Mouse (Mus musculus) frontal cortex, postnatal 36 days (tissue): Measurements from ENCODE around the gene Ube2d3.
"Not testable (repeated sequence)": the region's sequence is repeated elsewhere in the genome, so short reads cannot be mapped to it uniquely, and the experiment has no call there.

Experiments used
- DNase-seq, 2 experiments: peaks; one replicate each; pipeline ENCODE4 v3.0.0; 2022; ENCODE audit warnings: low spot score in 2 of 2

Ube2d3 gene

DNA sequence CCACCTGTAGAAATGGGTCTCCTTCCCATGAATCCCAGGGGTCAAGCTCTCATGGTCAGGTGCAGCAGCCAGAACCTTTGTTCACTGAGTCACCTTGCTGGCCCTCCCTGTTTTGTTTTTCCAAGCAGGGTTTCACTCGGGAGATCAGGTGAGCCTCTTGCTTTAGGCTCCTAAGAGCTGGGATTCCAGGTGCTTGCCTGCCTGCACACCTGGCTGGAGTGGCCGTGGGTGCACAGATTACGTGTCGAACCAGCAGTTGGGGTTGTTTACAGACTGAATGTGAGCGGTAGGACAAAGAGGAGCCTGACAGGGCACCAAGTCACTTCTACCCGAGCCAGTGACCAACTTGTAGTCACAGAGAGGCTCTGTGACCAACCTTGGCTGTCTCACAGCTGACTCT, 53.2 kb downstream of the Ube2d3 start:
- DNase-seq: no peak

DNA sequence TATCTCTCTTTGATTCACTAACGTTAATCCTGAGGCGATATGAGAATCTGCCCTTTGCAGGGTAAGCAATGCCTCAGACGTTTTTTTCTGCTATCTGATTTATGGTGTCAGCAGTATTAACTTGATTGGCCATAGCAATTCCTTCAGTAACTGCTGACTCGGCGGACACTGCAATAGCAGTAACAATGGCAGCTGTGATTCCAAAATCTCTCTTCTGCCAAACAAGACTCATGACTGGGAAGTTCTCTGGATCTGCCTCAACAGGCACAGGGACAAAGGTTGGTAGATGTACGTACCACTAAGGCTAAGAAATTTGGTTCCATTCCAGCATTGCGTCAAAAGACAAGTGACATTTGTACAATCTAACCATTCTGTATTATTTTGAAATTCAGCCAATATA, 55.4 kb downstream of the Ube2d3 start:
- not testable (repeated sequence) for DNase-seq

DNA sequence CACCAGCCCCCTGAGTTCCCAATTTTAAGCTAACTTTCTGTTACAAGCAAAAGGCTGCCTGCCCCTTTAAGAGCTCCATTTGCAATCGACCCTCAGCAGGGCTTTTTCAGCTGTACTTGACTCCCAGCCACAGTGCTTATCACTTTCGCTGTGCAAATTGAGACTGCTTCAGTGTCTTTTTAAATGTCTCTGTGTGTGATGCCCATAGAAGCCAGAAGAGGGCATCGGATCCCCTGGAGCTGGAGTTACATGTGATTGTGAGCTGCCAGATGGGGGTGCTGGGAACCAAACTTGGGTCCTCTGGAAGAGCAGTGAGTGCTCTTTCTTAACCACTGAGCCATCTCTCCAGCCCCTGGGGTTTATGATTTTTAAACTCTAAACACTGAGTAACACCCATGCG, 60.0 kb downstream of the Ube2d3 start:
- DNase-seq: not testable (repeated sequence)

DNA sequence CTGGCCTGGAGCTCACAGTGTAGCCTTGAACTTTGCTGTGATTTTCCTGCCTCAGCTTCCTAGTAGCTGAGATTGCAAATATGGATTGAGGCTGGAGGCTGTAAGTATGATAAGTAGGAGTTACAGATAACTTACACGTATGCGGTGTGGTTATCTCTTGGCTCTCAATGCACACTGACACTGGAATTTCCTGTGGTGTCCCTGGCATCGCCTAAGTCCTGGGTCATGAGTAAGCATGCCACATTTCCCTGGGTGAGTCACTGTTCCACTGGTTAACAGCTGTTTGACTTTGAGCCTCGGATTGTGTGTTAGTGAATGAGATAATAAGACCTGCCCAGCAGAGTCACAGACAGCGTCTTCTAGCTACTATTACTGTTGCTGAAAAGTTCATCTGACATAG, 60.9 kb downstream of the Ube2d3 start:
- no peak for DNase-seq

DNA sequence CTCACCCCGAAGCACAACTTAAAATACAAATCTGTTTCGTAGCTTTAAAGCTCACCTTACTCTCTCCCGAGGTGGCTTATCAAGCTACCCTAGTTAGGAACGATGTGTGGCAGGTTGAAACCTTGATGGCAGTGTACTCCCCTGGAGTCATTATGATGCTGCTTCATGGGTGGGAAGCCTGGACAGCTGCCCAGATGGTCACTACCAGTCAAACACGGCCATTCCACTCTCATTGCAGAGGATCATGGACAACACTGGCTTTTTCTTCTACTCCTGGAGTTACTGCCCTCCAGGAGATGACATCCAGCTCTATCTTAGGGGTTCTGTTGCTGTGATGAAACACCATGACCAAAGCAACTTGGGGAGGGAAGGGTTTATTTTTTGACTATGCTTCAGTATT, 65.2 kb downstream of the Ube2d3 start:
- DNase-seq: no peak

DNA sequence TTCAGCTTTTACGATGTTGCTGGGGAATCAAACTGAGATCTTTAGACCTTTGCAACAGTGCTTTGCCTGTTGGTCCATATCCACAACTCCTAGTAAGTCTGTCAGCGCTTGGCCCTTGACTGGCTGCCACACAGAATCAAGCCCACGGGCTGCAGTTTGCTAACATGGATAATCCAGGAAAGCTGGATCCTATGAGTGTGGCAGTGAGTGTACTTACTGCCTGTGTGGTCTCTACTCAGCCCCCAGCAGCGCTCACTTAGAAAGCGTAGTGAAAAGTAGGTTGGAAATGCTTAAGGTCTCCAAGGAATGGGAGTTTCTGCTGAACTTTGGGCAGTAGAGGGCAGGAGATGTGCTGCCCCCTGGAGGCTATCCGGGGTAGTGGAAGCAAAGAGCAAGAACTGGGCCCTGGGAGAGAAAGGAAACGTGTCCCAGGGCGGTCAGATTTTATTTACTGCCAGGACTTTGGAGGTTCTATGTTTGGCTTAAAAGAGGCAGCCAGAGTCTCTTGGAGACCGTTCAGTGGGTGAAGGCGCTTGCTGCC, 67.5 kb downstream of the Ube2d3 start:
- peak; percentile 14 to 28 for DNase-seq

DNA sequence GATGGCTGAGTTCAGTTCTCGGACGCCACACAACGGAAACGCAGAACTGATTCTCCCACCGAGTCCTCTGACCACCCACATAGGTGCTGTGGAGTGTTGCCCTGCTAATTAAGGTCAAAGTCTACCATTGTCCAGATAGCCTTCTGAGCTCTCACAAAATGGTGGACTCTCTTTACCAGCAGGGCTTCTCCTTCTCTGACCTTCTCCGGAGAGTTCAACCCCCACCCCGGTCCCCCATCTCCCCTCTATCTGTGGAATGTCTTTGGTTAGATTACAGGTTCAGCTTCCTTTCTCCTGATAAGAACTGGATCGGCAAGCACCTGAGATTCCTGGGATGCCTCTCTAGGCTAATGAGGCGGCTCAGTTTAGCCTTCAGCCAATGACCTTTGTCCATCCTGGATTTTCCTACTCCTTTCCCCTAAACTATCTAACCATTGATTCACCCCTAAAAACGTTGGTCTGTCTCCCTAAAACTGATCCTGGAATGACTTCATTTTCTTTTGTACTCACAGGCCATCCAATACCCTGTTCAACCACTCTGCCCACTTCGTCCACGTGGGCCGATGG, 68.0 kb downstream of the Ube2d3 start:
- DNase-seq: no peak

DNA sequence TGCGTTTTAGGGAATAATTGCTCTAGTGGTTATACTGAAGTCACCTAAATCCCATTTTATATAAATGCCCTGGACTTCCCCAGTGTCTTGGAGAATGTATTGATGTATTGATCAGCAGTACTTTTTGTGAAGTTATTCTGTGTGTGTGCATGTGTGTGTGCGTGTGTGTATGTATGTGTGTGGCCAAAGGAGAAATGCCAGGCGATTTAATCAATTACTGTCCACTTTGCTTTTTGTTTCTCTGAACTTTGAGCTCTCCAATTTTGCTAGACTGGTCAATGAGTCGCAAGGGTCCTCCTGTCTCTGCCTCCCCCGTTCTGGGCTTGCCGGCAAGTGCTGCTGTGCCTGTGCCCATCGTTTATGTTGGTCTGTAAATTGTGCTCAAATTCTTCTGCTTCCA, 69.6 kb downstream of the Ube2d3 start:
- no peak for DNase-seq

DNA sequence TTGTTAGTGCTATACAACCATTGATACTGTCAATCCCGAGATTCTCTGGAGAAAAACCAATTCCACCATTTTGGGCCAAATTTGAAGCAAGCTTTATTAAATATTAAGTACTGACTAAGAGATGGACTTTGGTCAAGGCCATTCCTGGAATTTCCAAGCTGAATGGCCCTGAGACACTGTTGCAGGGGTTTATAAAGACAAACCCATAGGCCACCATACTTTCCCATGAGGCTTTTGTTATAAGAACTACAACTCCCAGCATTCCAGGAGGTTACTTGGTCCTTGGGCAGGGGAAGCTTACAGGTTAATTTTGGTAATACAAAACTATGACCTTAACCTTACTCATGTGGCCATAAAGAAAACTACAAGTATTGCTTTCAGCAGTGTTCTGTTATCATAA, 70.2 kb downstream of the Ube2d3 start:
- no peak for DNase-seq

DNA sequence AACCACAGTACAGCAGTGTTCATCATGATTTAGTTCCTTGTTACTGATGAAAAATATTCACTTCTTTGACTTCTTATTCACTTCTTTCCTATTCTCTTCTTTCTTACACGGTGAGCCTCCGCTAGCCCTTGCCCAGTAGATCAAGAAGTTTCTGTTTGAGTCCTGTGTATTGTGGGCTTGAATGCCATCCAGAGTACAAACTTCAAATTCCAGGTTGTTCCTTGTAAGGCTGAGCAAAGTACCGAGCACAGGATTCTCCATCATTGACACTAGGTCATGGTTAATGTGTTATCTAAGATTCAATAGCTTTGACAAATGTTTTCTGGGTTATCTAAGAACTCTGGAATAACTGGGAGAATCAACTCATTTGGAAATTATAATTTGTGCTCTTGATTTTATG, 72.4 kb downstream of the Ube2d3 start:
- no peak for DNase-seq

DNA sequence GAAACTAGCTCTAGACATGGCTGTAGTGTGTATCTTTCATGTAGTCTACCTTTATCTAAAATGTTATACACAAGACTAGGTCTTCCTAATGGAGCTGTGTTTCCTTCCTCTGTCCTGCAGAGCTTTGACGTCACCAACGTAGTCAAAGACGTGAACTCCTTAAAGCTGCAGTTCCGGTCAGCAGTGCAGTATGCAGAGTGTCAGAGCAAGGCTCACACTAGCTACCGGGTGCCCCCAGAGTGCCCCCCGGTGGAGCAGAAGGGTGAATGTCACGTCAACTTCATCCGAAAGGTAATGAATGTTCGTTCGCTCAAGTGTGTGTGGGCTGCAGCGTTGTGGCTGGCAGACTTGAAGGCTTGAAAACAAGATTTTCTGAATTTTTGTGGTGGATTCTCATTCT, 73.7 kb downstream of the Ube2d3 start:
- no peak for DNase-seq

DNA sequence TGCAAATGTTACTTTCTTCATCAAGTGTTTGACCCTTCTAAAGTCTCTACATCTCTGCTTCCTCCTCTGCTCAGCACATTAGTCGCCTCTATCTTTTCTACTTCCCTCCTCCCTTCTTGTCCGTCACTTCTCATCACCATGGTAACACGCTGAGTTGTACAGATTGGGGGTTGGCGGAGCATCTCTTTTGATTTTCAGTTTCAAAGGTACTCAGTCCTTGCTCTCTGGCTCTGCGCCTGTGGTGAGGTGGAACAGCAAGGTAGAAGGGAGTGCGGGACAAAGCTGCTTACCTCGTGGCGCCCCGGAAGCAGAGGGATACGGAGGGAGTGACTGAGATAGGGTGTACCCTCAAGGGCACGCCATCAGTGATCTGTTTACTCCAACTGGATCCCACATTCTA, 75.3 kb downstream of the Ube2d3 start:
- no peak for DNase-seq

DNA sequence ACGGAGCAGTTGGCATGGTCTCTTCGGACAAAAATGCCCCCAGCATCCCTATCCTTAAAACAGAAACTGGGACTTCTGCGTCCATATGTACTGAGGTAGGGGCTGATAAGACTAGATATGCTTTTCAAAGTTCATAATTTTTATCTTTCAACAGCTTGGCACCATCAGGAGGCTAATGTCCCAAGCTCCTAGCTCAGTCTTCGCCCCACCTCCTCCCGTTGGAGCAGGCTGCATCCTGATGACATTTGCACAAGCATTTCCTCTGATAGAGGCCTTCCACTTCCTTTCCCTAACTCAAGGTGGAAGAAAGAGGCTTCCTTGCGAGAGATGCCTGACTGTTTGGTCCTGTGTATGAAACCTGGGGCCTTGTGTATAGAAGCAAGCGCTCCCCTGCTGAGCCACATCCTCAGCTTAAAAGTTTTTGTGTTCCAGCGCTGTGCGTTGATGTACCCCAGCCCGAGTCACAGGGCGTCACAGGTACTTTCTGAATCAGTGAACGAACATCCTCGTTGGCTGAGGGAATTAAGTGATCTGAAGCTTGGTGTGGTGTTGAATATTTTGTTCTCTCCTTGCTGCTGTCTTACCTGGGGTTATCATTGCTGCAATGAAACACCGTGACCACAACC, 76.0 kb downstream of the Ube2d3 start:
- no peak for DNase-seq

DNA sequence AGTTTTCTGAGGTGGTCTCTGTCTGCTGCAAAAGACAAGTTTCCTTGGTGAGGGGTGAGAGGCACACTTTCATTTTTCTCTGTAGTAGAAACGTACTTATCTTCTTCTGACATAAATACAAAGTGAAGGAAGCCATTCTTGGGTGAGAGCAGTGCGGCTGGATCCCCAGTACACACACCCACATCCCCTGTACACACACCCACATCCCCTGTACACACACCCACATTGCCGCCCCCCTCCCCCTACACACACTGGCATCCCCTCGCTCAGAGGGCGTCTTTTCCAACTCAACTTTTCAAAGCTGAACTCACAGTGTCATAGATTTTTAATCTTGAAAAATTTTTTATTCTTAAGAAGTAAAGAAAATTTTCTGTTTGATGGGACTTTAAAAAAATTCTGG, 77.3 kb downstream of the Ube2d3 start:
- DNase-seq: no peak

DNA sequence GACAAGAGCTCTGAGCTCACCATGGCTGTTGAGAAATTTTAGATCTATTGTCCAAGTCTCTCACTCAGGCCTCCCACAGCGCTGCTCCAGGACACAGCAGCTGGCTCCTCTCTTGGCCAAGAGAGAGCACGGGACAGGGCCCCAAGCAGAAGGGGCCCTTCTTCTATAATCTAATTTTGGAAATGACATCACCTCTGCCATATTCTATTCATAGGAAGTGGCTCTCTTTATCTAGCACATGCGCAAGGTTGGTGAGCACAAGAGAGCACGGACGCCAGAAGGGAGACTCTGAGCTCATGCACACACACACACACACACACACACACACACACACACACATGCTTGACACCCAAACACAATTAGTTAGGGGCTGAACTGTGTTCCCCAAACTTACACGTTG, 78.9 kb downstream of the Ube2d3 start:
- DNase-seq: no peak
